Mouse (Mus musculus): ENCODE data around the gene Gm45062.

DNA sequence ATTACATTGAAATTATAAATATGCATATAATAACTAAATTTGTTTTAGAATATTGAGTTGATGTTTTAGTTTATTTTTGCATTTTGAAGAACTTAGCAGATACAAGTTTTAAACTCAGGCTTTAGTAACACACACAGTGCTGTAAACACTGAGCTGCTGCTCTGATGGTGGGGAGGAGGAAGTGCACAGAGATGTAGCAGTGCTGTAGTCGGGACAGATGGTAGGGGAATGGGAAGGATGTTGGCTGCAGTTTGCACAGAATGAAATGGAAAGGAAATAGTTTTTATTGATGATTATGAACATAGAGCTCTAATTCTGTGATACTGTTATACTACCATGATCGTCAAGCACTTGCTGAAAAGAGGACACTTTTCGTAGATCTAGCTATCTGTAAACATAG, 32.2 kb upstream of the Gm45062 start:
- no peak for TF ChIP-seq GATA1 (IDR thresholded peaks at IDR 0.05; ENCODE audit: low read length)
- TF ChIP-seq TAL1 (IDR thresholded peaks at IDR 0.05; ENCODE audit: low read length): no peak

Data from erythroblast, embryonic 14.5 days (primary cell).